Mouse (Mus musculus): Measurements from ENCODE around the gene Gm17334.

Gene Gm17334

DNA sequence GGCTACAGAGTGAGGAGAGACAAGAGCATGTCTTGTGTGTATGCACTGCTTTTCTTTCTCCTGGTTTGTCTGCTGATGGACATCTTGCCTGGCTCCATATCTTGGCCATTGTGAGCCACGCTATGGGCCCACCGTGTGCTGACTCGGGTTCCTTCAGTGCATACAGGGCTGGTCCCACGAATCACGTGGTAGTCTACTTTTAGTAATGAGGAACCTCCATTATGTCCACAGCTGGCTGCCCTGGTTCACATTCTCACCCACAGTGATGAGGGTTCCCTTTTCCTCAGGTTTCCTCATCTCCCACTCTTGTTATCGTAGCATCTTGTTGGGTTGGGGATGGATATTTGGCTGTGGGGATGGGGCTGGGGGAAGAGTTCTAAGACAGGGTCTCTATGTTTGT, 24.4 kb downstream of the Gm17334 start:
- DNase-seq (ENCODE audit: low spot score in 2 of 2) = no peak

DNA sequence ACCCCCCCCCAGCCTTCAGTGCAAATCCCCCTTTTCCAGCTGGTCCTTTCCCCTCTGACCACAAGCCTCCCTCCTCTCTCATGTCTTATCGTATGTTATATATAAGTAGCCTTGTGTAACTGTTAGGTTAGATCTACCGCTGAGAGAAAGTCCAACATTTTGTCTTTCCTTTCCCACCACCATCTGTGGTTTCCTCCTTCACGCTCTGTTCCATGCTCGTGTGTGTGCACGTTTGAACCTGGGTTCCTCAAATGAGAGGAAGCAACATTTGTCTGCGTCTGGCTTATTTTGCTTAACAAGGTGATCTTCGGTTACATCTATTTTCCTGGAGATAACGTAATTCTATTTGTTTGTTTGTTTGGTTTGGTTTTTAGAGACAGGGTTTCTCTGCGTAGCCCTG, 25.0 kb downstream of the Gm17334 start:
- no peak for DNase-seq (ENCODE audit: low spot score in 2 of 2)

- no peak for DNase-seq (ENCODE audit: low spot score in 2 of 2)
Observed at GRCm38 (mm10) chr11:53745260-53745659, 27.7 kb downstream of the Gm17334 start.

GRCm38 (mm10) chr11:53742353-53742752, 30.6 kb downstream of the Gm17334 start:
- no peak for DNase-seq (ENCODE audit: low spot score in 2 of 2)

DNA sequence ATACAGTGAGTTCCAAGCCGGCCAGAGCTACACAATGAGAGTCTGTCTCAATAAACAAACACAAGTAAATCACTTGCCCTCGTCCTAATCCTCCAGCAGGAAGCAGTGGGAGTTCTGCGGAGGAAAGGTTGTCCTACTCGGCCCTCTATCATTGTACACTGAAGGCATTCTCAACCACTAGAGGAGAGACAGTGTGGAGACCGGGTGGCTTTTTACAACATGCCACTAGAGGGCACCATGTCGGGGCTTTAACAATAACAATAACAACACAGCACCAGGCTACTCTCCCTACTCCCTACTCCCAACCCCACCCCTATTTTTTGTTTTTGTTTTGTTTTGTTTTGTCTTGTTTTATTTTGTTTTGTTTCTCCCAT, 35.4 kb downstream of the Gm17334 start:
- DNase-seq (ENCODE audit: low spot score in 2 of 2) = no peak

DNA sequence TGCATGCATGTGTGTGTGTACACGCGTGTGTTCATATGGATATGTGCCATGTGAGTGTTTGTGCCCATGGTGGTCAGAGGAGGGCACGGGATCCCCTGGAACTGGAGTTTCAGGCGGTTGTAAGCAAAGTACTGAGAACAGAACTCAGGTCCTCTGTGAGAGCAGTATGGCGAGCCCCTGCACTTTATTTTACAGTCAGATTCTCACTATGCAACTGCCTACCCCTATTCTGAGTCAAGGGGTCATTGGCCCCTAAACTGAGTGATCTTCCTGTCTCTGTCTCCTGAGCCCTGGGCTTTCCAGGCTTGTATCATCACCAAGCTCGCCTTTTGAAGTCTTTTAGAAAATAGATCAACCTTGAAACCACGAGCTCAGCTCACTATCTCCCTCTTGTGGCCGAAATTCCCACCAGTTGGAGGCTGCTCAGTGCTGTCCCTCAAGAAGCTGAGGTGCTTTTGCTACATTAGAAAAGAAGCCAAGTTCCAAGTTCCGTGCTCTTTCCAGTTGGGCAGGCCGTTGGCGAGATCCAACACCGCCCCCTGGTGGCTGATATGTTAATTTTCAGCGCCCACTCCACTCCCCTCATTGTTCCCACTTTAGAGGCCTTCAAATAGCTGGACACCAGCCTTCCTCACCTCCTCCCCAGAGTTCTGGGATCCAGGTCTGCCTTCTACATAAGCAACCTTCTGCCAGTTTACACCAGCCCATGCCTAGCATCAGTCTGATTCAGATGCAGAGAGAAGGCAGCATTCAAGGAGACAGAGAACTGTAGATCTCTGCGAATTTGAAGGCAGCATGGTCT, 36.0 kb downstream of the Gm17334 start:
- peak; percentile 64 to 82 for DNase-seq (ENCODE audit: low spot score in 2 of 2)

DNA sequence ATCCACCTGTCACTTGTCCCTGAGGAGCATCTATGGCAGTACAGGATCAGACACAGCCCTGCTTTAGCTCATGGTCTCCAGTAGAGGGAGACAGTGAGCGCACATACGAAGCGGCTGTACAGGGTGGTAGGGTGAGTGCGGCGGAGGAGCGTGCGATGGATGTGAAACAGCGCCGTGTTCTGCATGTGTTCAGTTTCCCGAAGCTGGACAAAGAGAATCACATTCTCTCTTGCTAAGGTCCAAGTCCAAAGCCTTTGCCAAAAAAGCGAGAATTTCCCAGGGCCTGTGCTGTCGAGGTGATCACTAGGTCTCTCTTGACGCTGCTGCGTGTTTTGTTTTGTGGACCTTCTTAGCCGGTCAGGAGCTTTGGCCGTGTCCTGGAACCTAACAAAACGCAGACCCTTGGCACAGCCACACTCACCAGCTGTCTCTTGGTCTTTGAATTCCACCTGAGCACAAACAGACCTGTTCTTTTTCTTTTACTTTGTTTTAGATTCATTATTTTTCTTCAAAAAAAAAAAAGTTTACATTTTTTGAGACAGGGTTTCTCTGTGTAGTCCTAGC, 37.2 kb downstream of the Gm17334 start:
- DNase-seq (ENCODE audit: low spot score in 2 of 2) = peak in 1 of 2 experiments; percentile 48

DNA sequence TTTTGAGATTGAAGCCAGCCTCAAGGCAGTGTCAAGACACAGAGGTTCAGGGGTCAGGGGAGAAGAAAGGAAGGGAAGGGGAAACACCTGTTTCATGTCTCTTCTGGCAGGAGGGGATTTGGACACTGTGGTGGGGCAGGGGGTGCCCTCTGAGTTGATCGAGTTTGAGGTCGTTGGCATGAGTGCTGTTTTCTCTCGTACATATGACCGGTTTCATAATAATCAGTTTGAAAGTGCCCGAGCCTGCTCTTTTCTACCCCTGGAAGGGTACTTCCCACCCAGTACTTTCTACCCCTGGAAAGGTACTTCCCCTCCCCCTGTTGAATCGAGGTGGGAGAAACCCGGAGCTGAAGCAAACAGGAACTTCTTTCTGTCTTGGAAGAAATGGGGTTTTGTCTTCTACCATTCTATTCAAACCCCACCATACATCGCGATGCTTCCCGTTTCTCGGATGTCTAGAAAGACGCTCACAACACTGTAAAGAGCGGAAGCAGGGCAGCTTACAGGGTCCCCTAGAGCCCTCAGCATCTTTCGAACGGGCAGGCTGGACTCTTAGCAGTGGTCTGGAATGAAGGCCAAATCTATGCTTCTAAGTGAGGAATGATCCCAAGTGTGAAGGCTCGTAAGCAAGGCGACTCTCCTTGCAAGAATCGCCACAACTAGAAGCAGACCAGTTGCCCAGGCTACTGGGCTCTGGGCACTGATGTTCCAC, 37.9 kb downstream of the Gm17334 start:
- no peak for DNase-seq (ENCODE audit: low spot score in 2 of 2)

DNA sequence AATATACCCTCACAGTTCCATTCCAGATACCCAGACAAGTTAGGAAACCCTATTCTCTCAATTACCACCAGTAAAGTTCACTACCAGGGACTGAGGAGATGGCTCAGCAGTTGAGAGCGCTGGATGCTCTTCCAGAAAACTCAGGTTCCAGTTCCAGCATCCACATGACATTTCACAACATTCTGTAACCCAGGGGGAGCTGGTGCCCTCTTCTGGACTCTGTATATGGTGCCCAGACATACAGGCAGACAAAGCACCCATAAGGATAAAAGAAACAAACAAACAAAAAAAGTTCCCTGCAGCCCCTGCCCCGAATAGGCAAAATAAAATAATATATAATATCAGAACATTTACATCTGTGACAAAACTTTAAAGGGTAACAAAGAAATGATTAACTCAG, 38.6 kb downstream of the Gm17334 start:
- no peak for DNase-seq (ENCODE audit: low spot score in 2 of 2)

- no peak for DNase-seq (ENCODE audit: low spot score in 2 of 2)
Observed at GRCm38 (mm10) chr11:53733824-53734223, 39.2 kb downstream of the Gm17334 start.

GRCm38 (mm10) chr11:53732244-53732643, 40.7 kb downstream of the Gm17334 start:
- DNase-seq (ENCODE audit: low spot score in 2 of 2) = no peak

- DNase-seq (ENCODE audit: low spot score in 2 of 2) = no peak
Observed at GRCm38 (mm10) chr11:53731457-53731856, 41.5 kb downstream of the Gm17334 start.

Measured in urinary bladder, postnatal 4 days (tissue).